Mouse (Mus musculus): Measurements from ENCODE around the gene Rpl21.

Gene Rpl21

DNA sequence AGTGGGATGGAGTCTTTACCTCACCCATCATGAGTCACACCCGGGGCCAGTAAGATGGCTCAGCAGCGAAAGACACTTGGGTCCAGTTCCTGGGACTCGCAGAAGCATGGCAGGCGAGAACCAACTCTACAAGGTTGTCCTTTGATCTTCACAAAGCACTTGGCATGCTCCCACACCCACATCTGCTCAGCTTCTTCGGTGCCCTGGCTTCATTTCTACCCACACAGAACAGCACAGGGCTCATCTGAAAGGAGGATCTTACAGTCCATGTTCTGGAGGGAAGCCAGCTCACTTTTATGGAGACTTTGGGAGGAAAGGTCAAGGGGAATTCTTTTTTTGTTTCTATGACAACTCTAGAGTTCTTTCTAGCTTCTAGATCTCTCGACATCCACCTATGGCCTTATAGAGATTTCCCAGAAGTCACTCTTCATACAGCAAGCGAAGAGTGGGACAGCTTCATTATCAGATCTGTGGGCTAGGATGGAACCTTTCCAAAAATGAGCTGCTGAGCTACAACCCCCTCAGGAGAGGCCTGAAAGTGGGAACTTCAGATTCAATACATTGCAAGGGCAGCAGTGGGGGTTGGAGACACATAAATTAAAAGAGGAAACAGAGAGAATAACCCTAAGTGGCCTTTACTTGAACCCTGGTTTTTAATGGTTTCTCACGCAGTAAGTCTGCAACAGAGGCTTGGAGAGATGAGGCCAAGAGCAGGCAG is 13.6 kb upstream of the Rpl21 start:
- in situ Hi-C loops (cut with MboI; ENCODE audit: low pct_unique_long_range_greater_than_20kb in 1 of 2, low sequenced_read_pairs in 2 of 2, unreplicated experiment in 1 of 2): no loop called here

DNA sequence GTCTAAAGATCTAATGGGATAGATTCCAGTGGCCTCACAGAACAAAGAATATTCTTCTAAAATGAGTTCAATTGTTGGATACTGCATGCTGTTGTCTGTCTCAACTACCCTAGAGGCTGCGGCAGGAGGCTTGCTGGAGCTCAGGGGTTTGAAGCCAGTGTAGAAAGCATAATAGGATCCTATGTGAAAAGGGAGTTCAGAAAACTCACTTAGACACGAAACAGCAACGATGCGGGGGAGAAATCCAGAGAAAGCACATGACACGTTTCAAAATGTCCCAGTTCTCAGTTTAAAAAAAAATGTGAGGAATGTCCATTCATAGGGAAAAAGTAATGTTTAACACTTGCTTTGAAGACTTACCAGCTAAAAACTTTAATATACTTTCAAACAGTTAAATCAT is 9.7 kb upstream of the Rpl21 start:
- in situ Hi-C loops (cut with MboI; ENCODE audit: low pct_unique_long_range_greater_than_20kb in 1 of 2, low sequenced_read_pairs in 2 of 2, unreplicated experiment in 1 of 2): loop anchor here in 1 of 2 experiments (5.0 kb wide), 1 partner anchor 116 kb away; no protein-coding TSS in a partner anchor

DNA sequence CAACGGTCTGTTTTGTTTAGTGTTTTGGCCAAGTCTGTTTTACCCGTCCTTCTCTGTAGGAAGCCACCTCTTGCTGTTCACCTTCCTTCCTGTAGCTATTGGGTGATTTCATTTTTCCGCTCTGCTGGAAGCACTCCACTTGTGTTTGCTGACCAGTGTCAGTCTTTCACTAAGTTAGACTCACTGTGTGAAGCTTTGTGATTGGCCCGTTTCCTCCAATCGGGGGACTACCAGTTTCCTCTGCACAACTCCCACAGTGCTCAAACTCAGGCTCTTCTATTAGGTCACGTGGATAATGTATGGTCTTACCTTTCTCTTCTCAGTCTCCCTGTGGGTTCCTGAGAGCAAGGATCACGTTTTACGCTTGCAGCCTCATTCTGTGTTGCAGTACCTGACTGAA is 3.2 kb upstream of the Rpl21 start:
- in situ Hi-C loops (cut with MboI; ENCODE audit: low pct_unique_long_range_greater_than_20kb in 1 of 2, low sequenced_read_pairs in 2 of 2, unreplicated experiment in 1 of 2): no loop called here

DNA sequence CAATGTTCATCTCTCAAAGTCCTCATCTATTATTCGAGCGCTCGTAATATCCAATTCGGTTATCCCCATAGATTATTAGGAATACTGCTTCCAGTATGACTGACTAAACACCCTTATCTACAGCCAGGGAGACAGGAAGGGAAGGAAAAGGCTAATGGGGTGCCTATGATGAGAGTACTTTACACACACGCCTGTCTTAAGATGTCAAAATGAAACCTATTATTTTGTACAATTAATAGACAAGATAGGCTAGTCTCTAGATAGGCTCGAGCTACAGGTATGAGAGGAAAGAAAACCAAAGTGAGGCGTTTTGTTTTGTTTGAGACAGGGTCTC is 288 bp upstream of the Rpl21 start:
- in situ Hi-C loops (cut with MboI; ENCODE audit: low pct_unique_long_range_greater_than_20kb in 1 of 2, low sequenced_read_pairs in 2 of 2, unreplicated experiment in 1 of 2): no loop called here

DNA sequence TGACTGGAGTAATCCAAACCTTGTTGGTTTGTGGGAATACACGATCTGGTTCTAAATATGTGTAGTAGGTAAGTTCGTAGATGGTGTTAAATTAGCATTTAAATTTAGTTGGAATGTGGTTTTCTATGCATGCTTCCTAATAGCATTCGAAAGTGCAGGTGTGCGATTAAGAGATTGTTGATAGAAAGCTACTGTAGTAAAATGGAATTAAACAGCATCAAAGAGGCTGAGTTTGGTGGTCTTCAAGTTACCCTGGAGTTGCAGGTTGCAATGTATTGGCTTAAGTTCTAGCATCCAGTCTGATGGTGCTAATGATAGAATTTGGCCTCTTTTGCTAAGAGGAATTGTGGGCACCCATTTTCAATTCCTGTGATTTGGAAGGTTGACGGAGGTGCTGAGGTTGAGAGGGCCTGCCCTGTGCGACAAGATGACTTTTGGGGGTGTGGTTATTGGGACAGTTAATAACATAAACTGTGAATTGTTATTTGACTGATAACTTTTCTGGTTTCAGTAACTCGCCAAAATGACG is 1.0 kb downstream of the Rpl21 start:
- in situ Hi-C loops (cut with MboI; ENCODE audit: low pct_unique_long_range_greater_than_20kb in 1 of 2, low sequenced_read_pairs in 2 of 2, unreplicated experiment in 1 of 2): no loop called here

DNA sequence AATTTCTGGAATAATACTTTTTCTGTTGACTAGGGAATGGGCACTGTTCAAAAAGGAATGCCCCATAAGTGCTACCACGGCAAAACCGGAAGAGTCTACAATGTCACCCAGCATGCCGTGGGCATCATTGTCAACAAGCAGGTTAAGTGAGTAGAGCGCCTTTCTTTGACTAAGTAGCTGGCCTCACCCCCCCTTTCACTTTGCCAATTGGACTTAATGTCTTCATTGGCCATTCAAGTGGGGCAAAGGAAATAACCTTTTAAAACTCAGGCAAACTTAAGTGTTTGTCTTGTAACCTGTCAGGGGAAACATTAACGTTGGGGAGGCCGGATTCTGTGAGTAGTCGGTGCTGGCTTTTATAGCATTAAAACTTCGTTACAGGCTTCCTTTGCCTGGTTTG is 2.3 kb downstream of the Rpl21 start:
- in situ Hi-C loops (cut with MboI; ENCODE audit: low pct_unique_long_range_greater_than_20kb in 1 of 2, low sequenced_read_pairs in 2 of 2, unreplicated experiment in 1 of 2): no loop called here

DNA sequence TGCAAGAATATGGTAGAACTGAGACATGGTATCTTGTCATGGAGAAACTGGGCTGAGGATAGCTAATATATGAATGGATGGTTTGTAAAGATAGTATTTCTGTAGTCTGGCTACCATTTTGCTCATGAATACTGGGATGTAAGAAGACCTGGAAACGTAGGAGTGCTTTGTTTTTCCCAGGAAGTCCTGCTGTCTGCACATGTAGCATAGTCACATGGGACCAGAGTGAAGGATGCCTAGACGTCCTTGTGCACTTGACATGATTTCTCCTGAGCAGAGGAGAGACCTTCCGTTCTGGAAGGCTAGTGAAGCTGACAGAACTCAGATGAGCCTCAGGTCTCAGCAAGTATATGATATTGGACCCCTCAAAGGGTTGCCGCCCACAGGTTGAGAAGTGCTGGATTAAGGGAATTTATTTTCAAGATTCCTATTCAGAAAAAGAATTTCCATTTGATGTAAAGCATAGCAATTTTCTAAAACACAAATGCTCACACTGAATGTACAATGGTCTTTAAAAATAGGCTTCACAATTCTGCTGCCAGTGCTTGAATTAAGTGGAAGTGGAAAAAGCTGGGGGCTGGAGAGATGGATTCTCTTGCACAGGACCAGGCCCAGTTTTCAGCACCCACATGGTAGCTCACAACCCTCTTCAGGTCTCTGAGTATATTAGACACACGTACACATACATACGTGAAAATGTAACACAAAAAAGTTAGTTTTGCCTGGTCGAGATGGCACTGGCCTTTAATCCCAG is 5.5 kb downstream of the Rpl21 start:
- in situ Hi-C loops (cut with MboI; ENCODE audit: low pct_unique_long_range_greater_than_20kb in 1 of 2, low sequenced_read_pairs in 2 of 2, unreplicated experiment in 1 of 2): no loop called here

DNA sequence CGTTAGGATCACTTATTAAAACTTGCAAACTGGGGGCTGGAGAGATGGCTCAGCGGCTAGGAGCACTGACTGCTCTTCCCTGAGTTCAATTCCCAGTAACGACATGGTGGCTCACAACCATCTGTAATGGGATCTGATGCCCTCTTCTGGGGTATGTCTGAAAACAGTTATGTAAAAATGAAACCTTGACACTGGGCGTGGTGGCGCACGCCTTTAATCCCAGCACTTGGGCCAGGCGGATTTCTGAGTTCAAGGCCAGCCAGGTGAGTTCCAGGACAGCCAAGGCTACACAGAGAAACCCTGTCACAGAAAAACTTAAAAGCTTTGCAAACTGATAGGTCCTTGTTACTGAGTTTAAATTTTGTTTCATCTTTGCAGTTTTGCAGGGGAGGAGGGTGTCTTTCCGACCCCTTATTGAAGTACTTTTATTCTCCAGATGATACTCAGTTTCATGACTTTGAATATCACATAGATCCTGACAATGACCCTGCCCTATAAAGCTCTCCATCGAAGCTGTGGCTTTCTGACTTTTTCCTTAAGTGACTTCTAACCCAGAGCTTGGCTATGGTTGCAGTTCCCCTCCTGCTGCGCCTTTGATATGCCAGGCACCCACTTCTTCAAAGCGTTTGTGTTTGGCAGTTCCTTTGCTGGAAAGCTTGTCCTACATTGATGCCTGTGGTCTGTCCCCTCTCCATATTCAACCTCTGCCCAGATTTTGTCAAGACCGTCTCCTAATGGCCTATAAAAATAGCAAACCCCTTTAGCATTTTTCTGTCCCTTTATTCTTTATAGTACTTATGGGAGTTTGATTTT is 6.4 kb downstream of the Rpl21 start:
- in situ Hi-C loops (cut with MboI; ENCODE audit: low pct_unique_long_range_greater_than_20kb in 1 of 2, low sequenced_read_pairs in 2 of 2, unreplicated experiment in 1 of 2): no loop called here

DNA sequence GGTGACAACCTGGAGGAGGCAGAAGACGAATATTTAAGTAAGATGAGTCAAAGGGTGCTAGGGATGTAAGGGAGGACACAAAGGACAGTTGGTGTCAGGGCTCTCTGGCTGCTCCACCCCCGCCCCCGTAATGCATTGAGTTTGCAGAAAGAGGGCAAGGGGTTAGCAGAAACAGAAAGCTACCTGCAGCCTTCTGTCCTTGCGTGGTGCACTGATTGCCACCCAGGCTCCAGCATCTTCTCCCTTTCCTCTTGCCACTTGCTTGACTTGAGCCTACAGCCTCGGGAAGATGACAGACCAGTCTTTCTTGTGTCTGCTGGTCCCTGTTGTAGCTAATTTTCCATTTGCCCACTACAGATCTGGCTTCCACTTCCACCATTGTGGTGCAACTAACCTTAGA is 7.1 kb downstream of the Rpl21 start:
- in situ Hi-C loops (cut with MboI; ENCODE audit: low pct_unique_long_range_greater_than_20kb in 1 of 2, low sequenced_read_pairs in 2 of 2, unreplicated experiment in 1 of 2): no loop called here

DNA sequence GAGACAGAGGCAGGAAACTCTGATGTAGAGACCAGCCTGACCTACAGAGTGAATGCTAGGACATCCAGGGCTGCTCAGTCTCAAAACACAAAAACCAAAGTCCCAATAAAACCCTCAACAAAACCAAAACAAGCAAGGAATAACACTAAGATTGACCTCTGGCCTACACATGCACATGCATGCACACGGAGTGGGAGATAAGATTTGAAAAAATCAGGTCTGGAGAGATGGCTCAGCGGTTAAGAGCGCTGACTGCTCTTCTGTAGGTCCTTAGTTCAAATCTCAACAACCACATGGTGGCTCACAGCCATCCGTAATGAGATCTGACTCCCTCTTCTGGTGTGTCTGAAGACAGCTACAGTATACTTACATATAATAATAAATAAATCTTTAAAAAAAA is 7.7 kb downstream of the Rpl21 start:
- in situ Hi-C loops (cut with MboI; ENCODE audit: low pct_unique_long_range_greater_than_20kb in 1 of 2, low sequenced_read_pairs in 2 of 2, unreplicated experiment in 1 of 2): no loop called here

DNA sequence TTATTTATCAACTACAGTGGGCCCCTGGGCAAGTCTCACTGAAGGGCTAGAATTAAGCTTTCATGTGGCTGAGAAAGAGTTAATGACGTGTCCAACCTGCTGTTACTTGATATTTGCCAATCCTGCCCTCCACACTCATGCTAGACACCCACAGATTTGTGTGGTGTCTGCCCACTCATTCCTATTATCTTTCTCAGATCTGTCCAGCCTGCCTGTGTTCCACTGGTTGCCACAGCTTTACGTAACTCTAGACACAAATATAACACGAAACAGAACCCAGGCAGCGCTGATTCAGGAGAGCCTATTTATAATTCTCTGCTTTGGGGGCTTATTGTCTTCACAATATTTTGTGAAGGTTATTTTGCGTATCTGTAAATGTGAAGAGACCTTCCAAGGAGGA is 8.6 kb downstream of the Rpl21 start:
- in situ Hi-C loops (cut with MboI; ENCODE audit: low pct_unique_long_range_greater_than_20kb in 1 of 2, low sequenced_read_pairs in 2 of 2, unreplicated experiment in 1 of 2): no loop called here

DNA sequence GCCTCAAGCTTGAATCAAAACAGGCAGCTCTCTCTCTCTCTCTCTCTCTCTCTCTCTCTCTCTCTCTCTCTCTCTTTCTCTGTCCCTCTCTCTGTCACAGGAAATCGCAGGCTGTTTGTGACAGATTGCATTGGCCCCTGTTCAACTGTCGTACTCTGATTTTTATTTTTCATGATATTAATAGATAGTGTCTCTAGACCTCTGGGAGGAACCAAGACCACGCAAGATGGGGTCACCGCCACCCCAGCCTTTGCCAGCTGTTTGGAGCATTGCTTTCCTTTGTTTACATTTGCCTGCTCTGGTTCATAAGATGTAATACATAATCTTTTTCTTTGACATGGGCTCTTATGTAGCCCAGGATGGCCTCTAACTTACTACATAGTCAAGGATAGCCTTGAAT is 9.3 kb downstream of the Rpl21 start:
- in situ Hi-C loops (cut with MboI; ENCODE audit: low pct_unique_long_range_greater_than_20kb in 1 of 2, low sequenced_read_pairs in 2 of 2, unreplicated experiment in 1 of 2): no loop called here

DNA sequence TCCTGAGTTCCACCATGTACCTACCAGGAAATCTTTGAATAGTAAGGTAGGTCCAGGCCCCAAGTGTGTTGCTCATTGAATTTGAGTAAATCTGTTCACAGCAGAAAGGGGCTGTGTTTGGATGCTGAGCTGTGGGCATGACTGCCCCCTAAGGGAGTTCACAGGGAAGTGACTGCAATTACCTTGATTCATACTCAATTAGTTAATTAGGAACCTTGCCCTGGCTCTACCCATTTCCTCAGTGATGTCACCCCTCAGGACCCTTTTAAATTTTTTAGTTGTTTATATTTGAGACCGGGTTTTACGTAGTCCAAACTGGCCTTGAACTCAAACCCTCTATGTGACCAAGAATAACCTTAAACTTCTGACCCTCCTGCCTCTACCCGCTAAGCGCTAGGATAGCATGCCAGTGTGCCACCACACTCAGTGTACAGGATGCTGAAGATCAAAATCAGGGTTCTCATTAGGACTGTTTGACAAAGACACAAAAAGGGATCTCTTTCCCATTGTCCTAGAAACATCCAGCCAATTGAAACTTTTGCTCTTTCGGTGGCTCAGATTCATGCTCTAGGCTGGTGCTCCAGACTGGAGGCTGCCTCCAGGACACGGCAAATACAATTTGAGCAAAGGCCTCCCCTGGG is 11.7 kb downstream of the Rpl21 start:
- in situ Hi-C loops (cut with MboI; ENCODE audit: low pct_unique_long_range_greater_than_20kb in 1 of 2, low sequenced_read_pairs in 2 of 2, unreplicated experiment in 1 of 2): no loop called here

DNA sequence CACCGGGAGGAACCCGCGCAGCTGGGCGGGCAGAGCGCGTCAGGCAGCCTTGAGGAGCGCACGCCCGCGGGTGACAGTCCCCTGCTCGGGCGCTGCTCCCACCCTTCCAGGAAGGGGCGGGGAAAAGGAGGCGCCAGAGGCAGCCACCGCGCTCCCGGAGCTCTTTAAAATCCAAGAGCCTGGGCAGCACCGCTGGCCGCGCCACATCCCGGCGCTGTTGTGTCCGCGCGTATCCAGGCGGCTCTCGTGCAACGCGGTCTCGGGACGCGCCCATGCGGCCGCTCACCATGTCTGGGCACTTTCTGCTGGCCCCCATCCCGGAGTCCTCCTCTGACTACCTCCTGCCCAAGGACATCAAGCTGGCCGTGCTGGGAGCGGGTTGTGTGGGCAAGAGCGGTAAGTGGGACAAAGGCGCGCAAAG is 12.3 kb downstream of the Rpl21 start, which contains the start of gene Rasl11a:
Rasl11a (plus strand) TSS at position 127 of the 421 bp plus-strand sequence.
- in situ Hi-C loops (cut with MboI; ENCODE audit: low pct_unique_long_range_greater_than_20kb in 1 of 2, low sequenced_read_pairs in 2 of 2, unreplicated experiment in 1 of 2): no loop called here

DNA sequence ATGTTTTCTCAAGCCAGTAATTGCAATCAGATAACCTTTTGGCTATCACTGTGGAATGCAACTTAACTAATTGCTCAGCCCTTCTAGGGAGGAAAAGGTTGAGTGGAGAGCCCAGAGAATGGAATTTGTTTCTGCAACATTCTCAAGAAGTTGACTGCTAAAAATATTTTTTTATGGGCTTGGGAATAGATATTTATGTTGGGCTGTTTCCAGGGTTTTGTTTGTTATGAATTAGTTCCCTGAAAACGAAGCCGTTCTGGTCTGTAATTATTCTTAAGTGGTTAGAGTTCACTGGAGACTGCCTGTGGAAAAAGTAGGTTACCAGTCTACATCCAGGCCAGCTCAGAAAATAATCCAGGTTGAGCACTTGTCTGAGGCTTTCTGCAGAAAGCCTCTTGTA is 13.8 kb downstream of the Rpl21 start:
- in situ Hi-C loops (cut with MboI; ENCODE audit: low pct_unique_long_range_greater_than_20kb in 1 of 2, low sequenced_read_pairs in 2 of 2, unreplicated experiment in 1 of 2): no loop called here

DNA sequence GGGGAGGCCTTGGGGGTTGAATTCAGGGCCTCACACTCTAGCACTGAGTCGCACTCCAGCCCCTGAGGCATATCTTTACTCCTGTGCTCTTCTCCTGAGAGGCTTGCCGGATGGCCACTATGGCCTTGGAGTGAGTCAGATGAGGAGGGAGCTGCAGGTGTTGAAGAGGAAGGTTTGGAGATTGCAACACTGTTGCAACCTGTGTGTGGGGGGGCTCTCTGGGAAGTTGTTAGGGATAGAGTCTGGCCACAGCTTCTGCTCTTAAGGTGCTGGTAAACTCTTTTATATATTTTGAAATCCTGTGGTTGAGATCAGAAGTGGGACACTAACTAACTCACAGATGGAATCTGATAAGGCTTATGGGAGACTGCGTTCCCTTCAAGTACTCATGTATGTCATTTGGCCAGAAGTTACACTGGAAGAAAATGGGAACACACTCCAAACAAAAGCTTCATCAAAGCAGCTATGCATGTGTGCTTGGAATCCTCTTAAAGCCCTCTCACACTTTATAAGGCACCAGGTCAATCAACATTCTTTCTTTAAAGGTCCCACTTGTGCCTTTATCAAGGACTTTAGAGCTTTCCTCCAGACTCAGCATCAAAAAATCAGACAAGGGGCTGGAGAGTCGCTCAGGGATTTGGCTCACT is 16.4 kb downstream of the Rpl21 start:
- in situ Hi-C loops (cut with MboI; ENCODE audit: low pct_unique_long_range_greater_than_20kb in 1 of 2, low sequenced_read_pairs in 2 of 2, unreplicated experiment in 1 of 2): no loop called here

DNA sequence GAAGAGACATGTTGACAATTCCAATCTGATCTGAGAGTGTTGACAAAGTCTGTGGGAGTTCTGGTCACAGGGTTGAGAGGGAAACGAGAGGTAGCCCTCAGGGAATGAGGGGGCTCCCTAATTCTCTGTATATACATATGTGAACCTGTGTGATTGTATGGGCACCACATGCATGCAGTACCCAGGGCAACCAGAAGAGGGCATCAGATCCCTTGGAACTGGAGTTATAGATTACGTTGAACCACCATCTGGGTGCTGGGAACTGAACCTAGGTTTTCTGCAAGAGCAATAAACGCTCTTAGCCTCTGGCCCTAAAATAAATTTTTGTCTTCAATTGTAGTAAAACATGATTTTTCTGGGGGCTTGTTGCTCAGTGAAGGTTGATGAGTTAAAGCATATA is 23.4 kb downstream of the Rpl21 start:
- in situ Hi-C loops (cut with MboI; ENCODE audit: low pct_unique_long_range_greater_than_20kb in 1 of 2, low sequenced_read_pairs in 2 of 2, unreplicated experiment in 1 of 2): no loop called here

DNA sequence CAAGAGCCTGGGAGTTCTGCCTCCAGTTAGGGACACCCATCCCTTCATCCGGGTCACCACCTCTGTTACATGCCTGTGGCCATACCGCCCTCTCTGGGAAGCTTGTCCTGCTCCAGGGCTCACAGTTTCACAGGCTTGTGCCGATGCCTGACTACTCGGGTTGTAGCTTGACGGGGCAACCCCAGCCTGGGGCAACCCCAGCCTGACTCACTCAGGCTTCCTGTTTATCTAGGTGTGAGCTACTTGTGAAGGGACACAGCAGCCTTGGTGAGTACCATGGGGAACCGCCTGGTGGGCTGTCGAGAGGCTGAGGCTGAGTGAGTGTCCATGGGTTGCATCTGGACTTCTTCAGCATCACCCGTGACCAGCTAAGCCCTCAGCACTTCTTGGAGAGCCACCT is 24.9 kb downstream of the Rpl21 start:
- in situ Hi-C loops (cut with MboI; ENCODE audit: low pct_unique_long_range_greater_than_20kb in 1 of 2, low sequenced_read_pairs in 2 of 2, unreplicated experiment in 1 of 2): no loop called here
